Mouse (Mus musculus) small intestine, adult 2 months (tissue): ENCODE measurements around the gene Serpina3i. TPM values are rescaled to one million over a fixed set of nuclear protein-coding genes. Genes with fewer than 3 reads are reported as not detected.

Experiments
- H3K27ac ChIP-seq: fragments of 200-500 bp; 2 replicates; pipeline ENCODE4 v1.5.1; 2012; ENCODE audit warnings: low read depth, low read length, control low read depth, inconsistent platforms; ENCODE audit not compliant: insufficient read depth
- H3K27me3 ChIP-seq: fragments of 200-500 bp; 2 replicates; pipeline ENCODE4 v1.6.1; 2012; ENCODE audit warnings: mild to moderate bottlenecking, moderate library complexity, low read length, inconsistent platforms; ENCODE audit not compliant: control insufficient read depth, insufficient read depth
- H3K36me3 ChIP-seq: fragments of 200-500 bp; 2 replicates; pipeline ENCODE4 v1.6.1; 2012; ENCODE audit warnings: mild to moderate bottlenecking, low read length, control low read depth, inconsistent platforms; ENCODE audit not compliant: control insufficient read depth, insufficient read depth
- H3K4me1 ChIP-seq: fragments of 200-500 bp; 2 replicates; pipeline ENCODE4 v1.6.1; 2012; ENCODE audit warnings: low read length, inconsistent platforms, mixed read lengths; ENCODE audit not compliant: control insufficient read depth, insufficient read depth, insufficient read length
- H3K4me3 ChIP-seq: fragments of 200-500 bp; 2 replicates; pipeline ENCODE4 v1.5.1; 2012; ENCODE audit warnings: low read depth, mild to moderate bottlenecking, control low read depth, inconsistent platforms, low read length, moderate library complexity
- CTCF ChIP-seq: fragments of 200-500 bp; IDR thresholded peaks from 2 replicates; pipeline ENCODE4 v1.5.1; 2012; ENCODE audit warnings: low read depth, mild to moderate bottlenecking, control low read depth, inconsistent platforms, low read length, moderate library complexity, mixed read lengths; ENCODE audit not compliant: insufficient replicate concordance, insufficient read length; ENCODE audit errors: extremely low read depth
- POLR2A ChIP-seq: fragments of 200-500 bp; IDR thresholded peaks from 2 replicates; pipeline ENCODE4 v1.6.1; 2012; ENCODE audit warnings: low read depth, mild to moderate bottlenecking, control low read depth, inconsistent platforms, low read length, moderate library complexity
- whole genome bisulfite sequencing: fragments of 180-500 bp; shearing (Covaris S2); methylation state at CpG from one replicate; pipeline ENCODE4 v1.1.7; 2018; 5-methylcytosine and 5-hydroxymethylcytosine counted together
- polyA plus RNA-seq: library from polyadenylated mRNA; depleted of rRNA; stranded (reverse); fragments of >200 nt; gene quantifications from 2 replicates; pipeline ENCODE4 v1.2.3, GENCODE M21; 2012; rRNA removed

Serpina3i gene
- polyA plus RNA-seq, 1 experiment = 0.13 TPM

DNA sequence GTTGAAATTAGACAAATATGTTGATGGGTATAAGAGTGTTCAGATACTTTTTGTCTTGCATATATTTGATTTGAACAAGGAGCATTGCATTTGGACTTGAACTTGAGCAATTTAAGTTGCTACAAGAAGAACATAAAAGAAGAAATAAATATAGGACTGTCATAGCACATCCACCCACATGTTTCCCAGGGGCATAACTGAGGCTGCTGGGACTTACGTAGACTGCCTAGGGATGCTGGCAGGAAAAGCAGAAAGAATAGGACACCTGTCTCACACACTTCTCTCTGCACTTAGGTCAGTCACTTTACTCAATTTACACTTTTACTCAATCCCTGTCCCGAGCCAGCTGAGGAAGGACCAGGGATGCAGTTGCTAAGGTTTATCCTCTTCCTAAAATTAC, 31.0 kb downstream of the Serpina3i start:
- Histone ChIP-seq H3K4me3 (no peak overlapping the region), H3K36me3 (no peaks in the 10 kb centered on the region), H3K27ac (no peak overlapping the region), H3K27me3 (no peaks in the 10 kb centered on the region; the same call in 1 of the 2 replicates), H3K4me1 (no peaks in the 10 kb centered on the region)
- WGBS = 84% methylated on average over 2 of the region's 2 CpGs
- TF ChIP-seq CTCF (no peak), POLR2A (no peak)

DNA sequence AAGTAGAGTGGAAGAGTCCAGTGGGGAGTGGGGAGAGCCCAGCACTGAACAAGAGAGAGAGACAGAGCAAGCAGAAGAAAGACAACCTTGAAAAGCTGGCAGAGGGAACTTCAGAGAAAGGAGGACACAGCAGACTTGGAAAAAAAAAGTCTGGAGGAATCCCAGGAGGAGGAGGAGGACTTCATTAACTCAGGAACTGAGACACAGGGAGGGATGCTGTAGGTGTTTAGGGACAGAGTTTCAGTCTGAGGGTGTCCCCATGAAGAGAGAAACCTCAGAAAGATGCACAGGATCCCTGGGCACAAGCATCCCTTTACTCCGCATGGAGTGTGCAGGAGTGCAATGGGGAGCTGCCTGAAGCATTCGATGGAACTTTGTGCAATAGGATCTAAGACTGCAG, 35.1 kb downstream of the Serpina3i start:
- whole genome bisulfite sequencing = 85% methylated on average over 2 of the region's 2 CpGs
- Histone ChIP-seq H3K4me1 (no peaks in the 10 kb centered on the region), H3K36me3 (no peaks in the 10 kb centered on the region), H3K27ac (no peak overlapping the region), H3K4me3 (no peak overlapping the region), H3K27me3 (no peaks in the 10 kb centered on the region)
- no peak for TF ChIP-seq CTCF
- TF ChIP-seq POLR2A = no peak

DNA sequence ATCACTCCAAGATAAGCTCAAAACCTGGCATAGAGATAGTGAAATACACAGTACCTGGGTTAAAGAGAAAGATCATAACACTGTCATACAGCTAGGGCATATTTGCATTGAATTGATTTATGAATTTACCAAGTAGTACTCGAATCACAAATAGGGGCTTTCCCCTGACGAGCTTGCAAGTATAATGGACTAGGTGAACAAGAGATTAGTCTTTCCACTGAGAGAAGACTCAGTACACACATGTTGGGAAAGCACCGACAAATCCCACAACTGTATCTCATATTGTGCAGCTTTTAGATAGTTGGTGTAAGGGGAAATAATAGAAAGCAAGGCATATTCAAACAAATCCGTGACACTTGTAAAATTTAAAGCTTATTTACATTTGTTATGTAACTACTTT, 43.1 kb downstream of the Serpina3i start:
- Histone ChIP-seq H3K27ac (no peak overlapping the region), H3K4me1 (no peaks in the 10 kb centered on the region), H3K27me3 (no peaks in the 10 kb centered on the region), H3K4me3 (no peak overlapping the region), H3K36me3 (no peaks in the 10 kb centered on the region)
- WGBS = 26% methylated on average over 4 of the region's 4 CpGs
- TF ChIP-seq CTCF = no peak
- no peak for TF ChIP-seq POLR2A

DNA sequence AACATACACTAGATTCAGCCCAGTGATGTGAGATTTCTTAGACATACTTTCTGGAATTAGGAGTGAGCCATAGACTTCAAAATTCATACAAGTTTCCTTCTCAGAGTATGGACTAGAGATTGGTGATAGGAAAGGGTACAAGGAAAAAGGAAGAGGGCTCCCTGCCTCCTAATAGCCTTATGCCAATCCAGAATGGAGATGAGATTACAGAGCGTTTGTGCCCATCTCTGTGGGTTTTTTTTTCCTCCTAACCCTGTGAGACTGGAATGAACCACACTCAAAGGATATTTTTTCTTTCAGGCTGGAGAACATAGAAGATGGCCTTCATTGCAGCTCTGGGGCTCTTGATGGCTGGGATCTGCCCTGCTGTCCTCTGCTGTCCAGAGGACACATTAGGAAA, 51.3 kb downstream of the Serpina3i start, which contains the start of gene Serpina3j:
Gene Serpina3j (plus strand): TSS at position 301 of the 400 bp plus-strand sequence.
- H3K4me3 ChIP-seq = no peak within 1 kb of the TSS
- H3K36me3 ChIP-seq = no peaks in the 10 kb centered on the region
- H3K4me1 ChIP-seq = no peaks in the 10 kb centered on the region
- 65% methylated on average over 1 of the region's 1 CpGs for WGBS
- no peak within 1 kb of the TSS for H3K27ac ChIP-seq
- no peaks in the 10 kb centered on the region for H3K27me3 ChIP-seq
- TF ChIP-seq POLR2A (no peak), CTCF (no peak)

Other genes with a start within 250 kb of the Serpina3i start
- gene Serpina9, start 249.4 kb upstream of the Serpina3i start, polyA plus RNA-seq = 0.13 TPM in 1 of 2 replicates, not detected in the other
- not detected in 2 replicates for gene Serpina12, start 218.7 kb upstream of the Serpina3i start, polyA plus RNA-seq
- not detected in 2 replicates for gene Serpina5, start 162.0 kb upstream of the Serpina3i start, polyA plus RNA-seq
- not detected in 2 replicates for gene Serpina3a, start 150.4 kb upstream of the Serpina3i start, polyA plus RNA-seq
- gene Serpina3b, start 135.1 kb upstream of the Serpina3i start, polyA plus RNA-seq = not detected in 2 replicates
- 0.11 and 0.14 TPM in 2 replicates for gene Serpina3c, start 109.3 kb upstream of the Serpina3i start, polyA plus RNA-seq
- 1.2 and 1.8 TPM in 2 replicates for gene Serpina3f, start 48.6 kb upstream of the Serpina3i start, polyA plus RNA-seq
- gene Serpina3g, start 26.9 kb upstream of the Serpina3i start, polyA plus RNA-seq = 7.4 and 17.5 TPM in 2 replicates
- gene Serpina3j, start 51.4 kb downstream of the Serpina3i start, polyA plus RNA-seq = not detected in 2 replicates
- not detected in 2 replicates for gene Serpina3k, start 75.4 kb downstream of the Serpina3i start, polyA plus RNA-seq
- not detected in 2 replicates for gene Serpina3m, start 75.4 kb downstream of the Serpina3i start, polyA plus RNA-seq
- gene Serpina3n, start 143.6 kb downstream of the Serpina3i start, polyA plus RNA-seq = 7.0 and 12.6 TPM in 2 replicates
- 0.46 TPM in 1 of 2 replicates, not detected in the other for gene Gsc, start 210.2 kb downstream of the Serpina3i start, polyA plus RNA-seq